Mouse (Mus musculus): Measurements from ENCODE around the gene Ifrd1.
"Not testable (repeated sequence)": the region's sequence is repeated elsewhere in the genome, so short reads cannot be mapped to it uniquely, and the experiment has no call there.

The Ifrd1 gene

GRCm38 (mm10) chr12:40199795-40200402 is 48.4 kb downstream of the Ifrd1 start:
- DNase-seq (ENCODE audit: low read depth, low spot score), result no peak

GRCm38 (mm10) chr12:40199302-40199701 is 49.0 kb downstream of the Ifrd1 start, which contains the start of gene Lsmem1:
Lsmem1 (minus strand) TSS chr12:40199490.
- DNase-seq (ENCODE audit: low read depth, low spot score), result no peak

- no peak for DNase-seq (ENCODE audit: low read depth, low spot score)
Measured at GRCm38 (mm10) chr12:40198427-40198826, 49.9 kb downstream of the Ifrd1 start.

DNA sequence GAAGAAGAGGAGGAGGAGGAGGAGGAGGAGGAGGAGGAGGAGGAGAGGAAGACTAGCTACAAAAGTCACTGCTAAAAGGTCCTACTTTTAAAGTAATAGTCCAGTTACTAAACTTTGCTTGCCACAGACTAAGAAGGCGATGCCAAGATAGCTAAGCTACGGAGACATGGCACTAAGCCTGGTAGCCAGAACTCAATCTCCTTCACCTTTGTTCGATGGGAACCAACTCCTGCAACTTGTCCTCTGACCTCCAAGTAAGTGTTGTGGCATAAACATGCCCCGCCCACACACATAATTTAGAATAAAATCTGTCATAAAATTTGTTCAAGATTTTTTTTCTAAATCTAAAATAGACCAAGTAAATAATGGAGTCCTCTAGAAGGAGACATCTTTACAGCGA is 50.3 kb downstream of the Ifrd1 start:
- DNase-seq (ENCODE audit: low read depth, low spot score), result no peak

DNA sequence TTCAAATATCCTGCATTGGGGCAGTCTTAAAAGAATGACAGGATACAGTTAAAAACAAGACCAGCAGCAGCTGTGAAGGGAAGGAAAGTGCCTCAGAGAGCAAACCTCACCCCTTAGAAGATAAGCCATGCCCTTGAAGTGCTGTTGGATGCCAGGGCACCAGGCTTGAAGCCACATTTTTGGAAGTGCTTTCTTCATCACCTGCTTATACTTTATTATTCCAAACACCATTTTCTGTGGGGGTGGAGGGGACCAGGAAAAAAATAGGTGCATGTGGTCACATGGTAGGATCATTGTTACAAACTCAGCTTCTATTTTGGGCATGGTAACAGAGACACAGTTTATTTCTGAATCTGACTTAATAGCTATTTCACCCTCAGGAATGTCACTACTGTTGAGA is 50.8 kb downstream of the Ifrd1 start:
- no peak for DNase-seq (ENCODE audit: low read depth, low spot score)

GRCm38 (mm10) chr12:40185474-40185873 is 62.8 kb downstream of the Ifrd1 start:
- DNase-seq (ENCODE audit: low read depth, low spot score), result no peak

DNA sequence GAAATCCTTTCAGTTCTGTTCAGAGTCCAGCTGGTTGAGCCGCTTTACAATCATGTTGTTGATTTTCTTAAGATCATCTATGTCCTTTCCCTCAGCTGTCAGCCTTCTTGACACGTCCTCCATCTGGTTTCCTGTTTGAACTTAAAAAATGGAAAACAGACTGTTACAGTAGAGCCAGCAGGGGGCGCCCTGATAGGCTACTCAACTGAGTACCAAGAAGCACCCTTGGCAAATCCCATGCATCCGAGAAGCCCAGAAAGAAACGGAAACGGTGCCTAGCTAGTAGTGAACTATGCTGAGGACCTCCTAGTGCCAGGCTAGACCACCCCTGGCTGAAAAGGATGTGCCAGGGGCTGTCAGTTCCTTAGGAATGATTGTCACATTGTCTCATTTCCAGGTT is 71.2 kb downstream of the Ifrd1 start:
- DNase-seq (ENCODE audit: low read depth, low spot score), result no peak

- no peak for DNase-seq (ENCODE audit: low read depth, low spot score)
Measured at GRCm38 (mm10) chr12:40176158-40176557, 72.1 kb downstream of the Ifrd1 start.

- not testable (repeated sequence) for DNase-seq (ENCODE audit: low read depth, low spot score)
Measured at GRCm38 (mm10) chr12:40175171-40175570, 73.1 kb downstream of the Ifrd1 start.

GRCm38 (mm10) chr12:40171637-40172036 is 76.7 kb downstream of the Ifrd1 start:
- DNase-seq (ENCODE audit: low read depth, low spot score), result no peak

GRCm38 (mm10) chr12:40169675-40170074 is 78.6 kb downstream of the Ifrd1 start:
- DNase-seq (ENCODE audit: low read depth, low spot score), result no peak

GRCm38 (mm10) chr12:40164621-40165020 is 83.7 kb downstream of the Ifrd1 start:
- peak; percentile 3 for DNase-seq (ENCODE audit: low read depth, low spot score)

- no peak for DNase-seq (ENCODE audit: low read depth, low spot score)
Measured at GRCm38 (mm10) chr12:40160777-40161176, 87.5 kb downstream of the Ifrd1 start.

- no peak for DNase-seq (ENCODE audit: low read depth, low spot score)
Measured at GRCm38 (mm10) chr12:40154188-40154587, 94.1 kb downstream of the Ifrd1 start.

GRCm38 (mm10) chr12:40152353-40153069 is 95.8 kb downstream of the Ifrd1 start:
- no peak for DNase-seq (ENCODE audit: low read depth, low spot score)

Measured in WW6 (cell line).